Mouse (Mus musculus): Measurements from ENCODE around the gene Cd22. TPM values are rescaled to one million over a fixed set of nuclear protein-coding genes. Genes with fewer than 3 reads are reported as not detected.
"Not testable (repeated sequence)": the region's sequence is repeated elsewhere in the genome, so short reads cannot be mapped to it uniquely, and the experiment has no call there.

The Cd22 gene
- total RNA-seq, 1 experiment from 2014 or later = 3.2 TPM

DNA sequence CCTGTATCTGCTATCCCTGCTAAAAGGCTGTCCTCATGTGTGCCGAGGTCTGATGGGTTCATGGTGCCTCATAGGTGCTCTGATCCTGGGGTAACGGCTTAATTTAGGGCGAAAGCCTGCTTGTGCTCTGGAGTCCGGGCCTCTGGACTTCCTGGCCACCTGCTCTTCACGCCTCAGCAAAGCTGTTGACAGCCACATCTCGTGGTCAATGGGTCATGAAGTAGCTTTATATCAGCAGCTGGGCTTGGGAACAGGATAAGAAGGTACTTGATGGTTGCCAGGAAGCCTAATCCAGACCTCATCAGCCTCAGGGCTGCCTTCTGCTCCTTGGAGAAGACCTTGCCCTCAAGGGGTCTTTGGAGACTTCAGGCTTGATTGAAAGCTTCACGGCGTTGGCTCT, 16.8 kb downstream of the Cd22 start:
- no peak for DNase-seq

DNA sequence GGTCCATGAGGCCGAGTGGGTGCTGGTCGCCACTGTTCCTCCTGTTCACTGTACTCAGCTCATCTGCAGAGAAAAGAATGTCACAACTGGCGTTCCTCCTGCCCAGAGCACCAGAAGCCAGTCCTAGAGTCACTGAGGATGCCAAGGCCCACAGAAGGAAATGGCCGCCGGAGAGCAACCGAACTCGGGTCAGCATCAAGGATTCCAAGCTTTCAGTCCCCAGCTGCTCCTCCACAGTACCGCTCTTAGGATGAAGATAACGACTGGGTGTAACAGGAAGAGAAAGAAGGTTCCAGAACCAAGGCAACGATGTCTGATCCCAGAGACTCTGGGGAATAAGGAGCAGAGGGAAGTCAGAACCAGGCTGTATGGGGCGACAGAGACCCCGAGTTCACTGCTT, 18.7 kb downstream of the Cd22 start, which contains the start of gene Ffar1:
Gene Ffar1 (minus strand): TSS at position 101 of the 400 bp plus-strand sequence.
- no peak for DNase-seq

DNA sequence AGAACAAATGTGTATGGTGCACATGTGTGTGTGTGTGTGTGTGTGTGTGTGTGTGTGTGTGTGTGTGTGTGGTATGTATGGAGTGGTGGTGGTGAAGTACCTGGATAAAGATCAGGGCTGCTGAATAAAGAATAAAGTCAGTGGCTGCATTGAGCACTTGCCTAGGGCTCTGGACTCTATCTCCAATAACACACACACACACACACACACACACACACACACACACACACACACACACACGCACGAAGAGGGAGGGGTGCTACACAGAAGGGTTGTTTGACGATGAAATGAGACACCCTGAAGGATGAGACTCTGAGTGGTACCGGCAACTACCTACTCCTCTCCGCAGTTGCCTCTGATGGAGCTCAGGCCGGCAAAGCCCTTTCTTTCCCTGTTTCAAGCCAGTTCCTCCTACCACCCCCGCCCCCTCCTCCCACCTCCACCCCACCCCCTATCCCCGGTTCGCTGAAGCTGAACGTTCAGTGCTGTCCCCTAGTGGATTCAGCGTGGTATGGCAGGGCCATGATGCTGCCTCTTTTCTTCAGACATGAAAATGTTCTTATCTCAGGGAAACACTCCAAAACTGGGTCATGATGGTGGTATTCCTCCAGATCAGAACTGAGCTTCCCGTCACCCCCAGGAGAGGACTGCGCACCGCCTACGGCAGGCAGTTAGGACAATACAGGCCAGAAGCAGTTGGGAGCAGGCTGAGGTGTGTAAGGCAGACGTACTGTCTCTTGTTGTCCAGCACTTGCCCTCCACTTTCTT, 20.3 kb downstream of the Cd22 start:
- peak; percentile 72 for DNase-seq

DNA sequence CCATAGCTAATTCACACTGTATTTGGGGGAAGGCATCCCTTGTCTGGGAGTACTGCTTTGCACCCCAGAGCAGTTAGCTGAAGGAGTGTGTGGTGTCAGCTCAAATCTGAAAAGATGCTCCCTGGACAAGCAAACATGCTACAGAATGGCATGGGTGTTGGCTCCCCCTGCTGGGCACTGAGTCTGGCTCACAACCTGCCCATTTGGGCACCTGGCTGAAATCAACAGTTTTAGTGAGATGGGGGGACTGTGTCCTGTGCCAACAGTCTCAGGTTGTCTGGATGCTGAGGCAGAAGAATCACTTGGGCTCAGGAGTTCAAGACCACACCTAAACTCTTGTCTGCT, 20.9 kb downstream of the Cd22 start:
- peak; percentile 90 for DNase-seq

DNA sequence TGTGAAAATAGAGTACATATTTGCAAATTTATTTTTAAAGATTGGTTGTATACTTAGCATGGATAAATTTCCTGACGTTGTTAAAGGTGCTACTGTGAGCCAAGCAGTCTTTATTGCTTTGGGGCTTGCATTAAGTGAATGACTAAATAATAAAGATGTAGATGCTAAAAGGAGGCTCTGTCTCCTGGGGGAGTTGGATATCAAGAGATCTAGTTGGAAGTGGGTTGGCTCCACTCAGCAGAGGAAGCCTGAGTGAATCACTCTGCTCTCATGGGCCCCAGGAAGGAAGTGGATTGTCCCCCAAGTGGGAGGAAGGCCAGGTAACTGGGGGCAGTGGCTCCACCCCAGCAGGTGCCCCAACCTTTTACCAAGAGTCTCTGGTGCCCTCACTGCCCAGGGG, 22.4 kb downstream of the Cd22 start:
- no peak for DNase-seq

DNA sequence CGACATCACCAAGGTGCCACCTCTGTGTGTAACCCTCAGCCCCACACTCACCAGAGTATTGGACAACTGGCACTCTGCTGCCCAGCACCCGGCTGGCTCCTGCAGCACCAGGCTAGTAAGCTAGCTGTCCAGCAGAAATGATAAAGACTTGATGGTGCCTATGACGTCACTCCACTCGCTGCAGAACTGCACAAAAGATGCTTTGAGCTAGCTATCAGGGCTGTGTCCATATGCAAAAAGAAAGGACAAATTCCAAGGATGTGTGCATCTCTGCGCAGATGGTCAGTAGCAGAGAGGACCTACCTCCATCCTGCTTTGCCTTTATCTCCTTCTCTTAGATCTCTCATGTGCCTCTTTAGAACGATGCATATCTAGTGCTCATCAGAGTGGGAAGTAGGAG, 24.1 kb downstream of the Cd22 start, which contains the start of gene Ffar3:
Gene Ffar3 (minus strand): TSS at position 101 of the 400 bp plus-strand sequence.
- no peak for DNase-seq

DNA sequence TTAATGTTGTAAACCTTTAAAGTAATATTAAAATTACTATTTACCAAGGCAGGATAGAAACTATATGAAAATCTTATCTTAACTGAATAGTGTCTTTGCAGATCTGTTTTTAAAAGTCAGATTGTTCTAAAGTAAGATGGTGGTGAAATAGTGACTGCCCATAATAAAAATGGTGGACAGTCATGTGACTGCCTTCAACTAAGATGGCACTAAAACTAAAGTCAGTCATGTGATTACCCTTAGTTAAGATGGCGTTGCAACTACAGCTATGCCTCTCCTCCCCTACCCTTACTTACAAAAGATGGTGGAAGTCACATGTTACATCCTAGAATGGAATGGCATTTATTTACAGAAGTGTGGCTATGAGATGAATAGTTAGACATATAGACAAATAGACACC, 28.7 kb downstream of the Cd22 start:
- no peak for DNase-seq

DNA sequence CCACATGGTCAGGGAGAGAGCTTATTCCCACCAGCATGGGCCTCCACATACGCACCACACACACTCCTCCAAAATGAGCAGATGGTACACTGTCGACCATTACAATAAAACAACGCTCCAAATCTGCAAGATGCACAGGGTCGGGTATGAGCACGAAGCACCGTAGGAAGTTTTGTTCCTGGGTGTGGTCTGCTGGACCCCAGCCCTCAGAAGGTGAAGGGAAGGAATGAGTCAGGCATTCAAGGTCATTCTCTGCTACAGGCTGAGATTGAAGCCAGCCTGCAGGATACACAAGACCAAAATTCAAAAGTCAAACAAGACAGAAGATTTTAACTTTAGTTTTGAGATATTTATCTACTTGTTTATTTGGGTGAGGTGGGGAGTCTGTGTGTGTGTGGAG, 32.2 kb downstream of the Cd22 start:
- no peak for DNase-seq

DNA sequence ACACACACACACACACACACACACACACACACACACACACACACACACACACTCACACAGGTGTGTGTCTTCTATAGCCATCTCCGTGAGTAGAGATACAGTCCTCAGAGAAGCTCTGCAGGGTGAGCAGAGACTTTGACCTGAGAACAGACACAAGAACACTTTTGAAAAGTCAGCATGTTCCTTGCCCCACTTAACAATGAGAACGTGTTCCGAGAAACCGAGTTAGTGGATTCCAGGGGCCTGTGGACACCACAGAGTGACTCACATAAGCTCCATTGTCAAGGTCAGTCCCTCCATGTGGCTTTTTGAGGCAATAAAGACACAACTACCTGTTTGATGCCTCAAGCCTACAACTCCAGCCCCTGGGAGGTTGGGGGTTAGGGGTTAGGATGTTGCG, 32.8 kb downstream of the Cd22 start:
- DNase-seq = peak; percentile 35

DNA sequence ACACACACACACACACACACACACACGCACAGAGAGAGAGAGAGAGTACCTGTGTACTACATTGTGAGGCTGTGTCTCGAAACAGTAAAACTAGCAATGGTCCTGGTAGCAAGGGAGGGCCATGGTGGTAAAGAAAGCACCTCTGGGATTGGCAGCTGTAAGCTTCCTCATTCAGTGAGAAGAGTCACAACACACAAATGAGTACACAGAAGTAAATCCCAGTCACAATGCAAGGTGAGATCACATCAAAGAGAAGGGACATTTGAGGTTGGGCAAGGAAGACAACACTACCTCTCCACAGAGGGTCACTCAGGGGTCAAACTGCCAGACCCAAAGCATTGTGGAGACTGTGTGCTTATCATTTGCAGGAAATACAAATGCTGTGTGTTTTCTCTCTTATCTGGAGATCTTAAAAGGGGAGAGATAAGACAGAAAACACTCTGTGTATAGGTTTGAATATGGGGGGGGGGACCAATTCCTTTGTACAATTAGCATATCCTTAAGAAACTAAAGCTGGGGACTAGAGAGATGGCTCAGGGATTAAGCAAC, 33.6 kb downstream of the Cd22 start:
- DNase-seq = no peak

DNA sequence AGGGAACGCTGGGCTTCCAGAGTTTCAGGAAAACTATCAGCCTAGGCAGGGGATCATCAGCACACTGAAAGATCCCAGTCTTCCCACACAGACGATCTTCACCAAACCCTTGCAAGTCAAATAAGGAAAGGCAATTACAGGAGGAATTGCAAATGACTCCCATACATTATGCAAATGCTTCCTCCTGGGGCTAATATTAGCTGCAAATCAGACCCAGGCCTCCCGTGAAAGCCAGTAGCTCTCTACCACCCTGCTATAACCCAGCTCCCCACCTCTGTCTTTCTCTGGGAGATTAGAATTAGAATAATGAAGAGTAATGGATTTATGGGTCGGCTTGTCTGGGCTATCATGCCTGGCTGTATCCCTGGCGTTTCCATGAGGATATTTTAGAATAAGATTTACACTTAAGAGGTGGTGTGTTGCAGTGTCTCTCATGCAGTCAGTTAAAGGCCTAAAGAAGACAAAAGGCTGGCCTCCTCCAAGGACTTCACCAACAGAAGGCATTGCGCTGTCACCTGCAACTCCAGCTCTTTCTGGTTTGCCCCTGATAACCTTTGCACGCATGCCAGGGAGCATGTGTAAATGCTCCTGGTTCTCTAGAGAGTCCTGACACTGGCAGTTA, 35.4 kb downstream of the Cd22 start:
- DNase-seq = no peak

DNA sequence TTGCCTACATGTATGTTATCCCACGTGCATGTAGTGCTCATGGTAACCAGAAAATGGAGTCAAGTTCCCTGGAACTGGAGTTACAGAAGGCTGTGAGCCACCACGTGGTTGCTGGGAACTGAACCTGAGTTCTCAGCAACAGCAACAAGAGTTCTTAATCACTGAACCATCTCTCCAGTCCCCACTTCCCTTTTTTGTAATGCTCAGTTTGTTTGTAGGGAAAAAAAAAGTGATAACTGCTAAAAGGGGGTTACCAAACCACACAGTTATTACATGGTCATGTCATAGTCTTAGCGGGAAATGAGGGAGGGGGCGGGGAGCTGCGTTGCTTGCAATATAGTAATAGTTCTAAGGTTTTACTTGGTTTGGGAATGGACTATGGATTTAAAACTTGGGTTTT, 38.0 kb downstream of the Cd22 start:
- no peak for DNase-seq

DNA sequence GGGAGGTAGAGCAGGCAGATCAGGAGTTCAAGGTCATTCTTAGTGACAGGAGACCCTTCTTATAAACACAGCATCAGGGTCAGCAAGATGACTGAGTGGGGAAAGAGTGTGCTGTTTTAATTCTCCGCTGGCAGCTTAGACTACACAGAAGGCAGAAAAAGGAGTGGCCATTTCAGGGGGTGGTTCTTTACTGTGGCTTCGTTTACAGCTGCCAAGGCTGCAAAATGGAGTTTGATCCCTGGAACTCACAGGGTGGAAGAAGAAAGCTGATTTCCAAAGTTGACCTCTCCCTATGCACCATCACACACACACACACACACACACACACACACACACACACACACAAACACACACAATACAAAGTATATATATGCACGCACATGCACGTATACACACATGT, 38.8 kb downstream of the Cd22 start:
- no peak for DNase-seq

DNA sequence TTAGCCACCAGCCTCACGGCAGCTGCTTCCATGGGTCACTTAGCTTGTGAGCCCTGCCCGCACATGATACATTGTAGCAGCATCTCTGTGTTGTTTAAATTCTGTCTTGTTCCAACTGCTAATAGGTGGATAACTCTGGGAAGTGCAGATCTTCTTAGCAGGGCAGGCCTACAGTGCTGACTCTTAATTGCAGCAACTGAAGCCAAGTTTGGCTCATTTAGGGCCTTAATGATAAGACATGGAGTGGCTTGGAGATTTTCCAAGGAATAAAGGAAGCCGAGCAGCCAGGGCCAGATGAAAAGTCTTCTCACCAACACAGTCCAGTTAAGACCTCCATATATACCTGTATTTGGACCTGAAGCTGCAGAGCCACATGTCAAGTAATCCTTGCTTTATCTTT, 39.8 kb downstream of the Cd22 start:
- DNase-seq = no peak

DNA sequence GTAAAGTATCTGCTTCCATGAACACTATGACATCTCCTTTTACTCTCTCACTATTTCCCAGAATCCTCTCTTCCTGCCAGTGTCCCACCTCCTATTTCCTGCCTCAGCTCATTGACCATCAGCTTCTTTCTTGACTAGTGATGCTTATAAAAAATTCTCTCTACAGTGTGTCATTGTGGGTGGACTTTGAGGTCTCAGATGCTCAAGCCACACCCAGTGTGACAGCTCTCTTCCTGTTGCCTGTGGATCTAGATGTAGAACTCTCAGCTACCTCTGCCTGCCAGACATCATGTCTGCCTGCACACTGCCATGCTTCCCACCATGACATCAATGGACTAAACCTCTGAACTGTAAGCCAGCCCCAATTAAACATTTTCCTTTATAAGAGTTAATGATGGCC, 42.9 kb downstream of the Cd22 start:
- DNase-seq = no peak

DNA sequence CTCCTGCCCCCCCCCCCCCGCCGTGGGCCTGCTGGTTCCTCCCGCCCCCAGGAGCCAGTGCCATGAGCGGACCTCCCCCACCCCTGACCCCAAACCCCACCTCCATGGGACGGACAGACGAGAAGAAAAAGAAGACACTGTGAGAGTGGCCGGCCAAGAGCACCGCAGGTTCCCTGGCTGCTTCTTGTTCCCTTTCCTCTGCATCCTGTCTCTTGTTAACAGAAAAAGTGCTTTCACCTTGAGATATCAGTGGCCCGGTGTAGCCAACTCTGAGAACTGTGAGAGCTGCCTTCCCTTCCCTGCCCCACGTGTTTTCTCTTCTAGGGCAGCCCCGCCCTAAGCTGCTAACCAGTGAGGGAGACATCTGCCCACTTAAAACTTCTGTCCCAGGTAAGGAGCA, 47.5 kb downstream of the Cd22 start:
- DNase-seq = not testable (repeated sequence)

DNA sequence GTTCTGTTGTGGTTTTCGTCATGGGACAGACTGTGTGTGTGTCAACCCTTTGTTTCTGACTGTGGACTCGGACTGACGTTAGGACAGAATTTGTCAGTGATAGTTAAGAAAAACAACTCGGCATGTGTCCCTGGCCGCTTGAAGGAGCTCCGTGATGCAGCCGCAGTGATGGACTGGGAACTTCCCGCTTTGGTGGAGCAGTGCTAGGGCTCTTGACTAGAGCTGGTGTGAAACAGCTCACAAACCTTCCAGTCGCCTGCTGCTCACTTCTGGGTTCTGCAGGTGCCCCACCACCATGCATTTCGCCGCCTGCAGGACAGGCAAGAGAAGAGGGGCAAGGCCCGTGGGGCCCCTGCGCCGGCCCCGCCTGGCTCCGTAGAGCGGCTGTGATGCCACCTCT, 47.9 kb downstream of the Cd22 start:
- no peak for DNase-seq

DNA sequence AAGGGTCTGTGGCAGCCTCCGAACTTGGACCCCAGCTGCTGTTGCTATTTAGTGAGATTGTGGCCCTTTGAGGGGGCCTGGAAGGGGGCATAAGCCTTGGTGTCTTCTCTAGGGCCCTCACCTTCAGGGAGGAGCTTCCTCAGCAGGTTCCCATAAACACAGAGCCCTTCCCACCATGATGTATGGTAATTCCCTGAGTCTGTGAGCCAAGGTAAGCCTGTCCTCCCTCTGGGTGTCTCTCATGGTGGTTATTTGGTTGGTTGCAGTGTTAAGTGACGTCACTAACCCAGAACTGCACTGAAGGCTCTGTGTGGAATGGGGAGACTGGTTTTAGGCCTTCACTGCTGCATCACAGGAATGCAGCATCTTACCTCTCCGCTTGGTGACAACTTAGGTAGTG, 50.7 kb downstream of the Cd22 start:
- DNase-seq = no peak

DNA sequence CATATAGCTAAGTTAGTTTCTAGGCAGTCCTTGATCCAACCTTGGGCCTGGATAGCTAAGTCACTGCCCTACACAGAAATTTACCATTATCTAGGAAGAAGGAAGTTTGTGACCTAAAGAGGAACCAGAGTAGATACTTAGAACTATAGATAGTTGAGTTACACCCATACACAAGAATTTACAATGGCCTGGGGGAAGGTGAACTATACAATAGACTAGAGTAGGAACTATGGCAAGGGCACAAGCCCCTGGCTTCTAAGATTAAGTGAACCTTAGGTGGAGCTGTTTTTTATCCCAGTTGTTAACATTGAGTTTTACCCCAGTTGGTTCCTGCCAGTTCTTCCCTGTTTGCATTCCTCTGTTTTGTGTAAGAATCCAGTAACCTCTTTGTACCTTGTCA, 51.3 kb downstream of the Cd22 start:
- not testable (repeated sequence) for DNase-seq

DNA sequence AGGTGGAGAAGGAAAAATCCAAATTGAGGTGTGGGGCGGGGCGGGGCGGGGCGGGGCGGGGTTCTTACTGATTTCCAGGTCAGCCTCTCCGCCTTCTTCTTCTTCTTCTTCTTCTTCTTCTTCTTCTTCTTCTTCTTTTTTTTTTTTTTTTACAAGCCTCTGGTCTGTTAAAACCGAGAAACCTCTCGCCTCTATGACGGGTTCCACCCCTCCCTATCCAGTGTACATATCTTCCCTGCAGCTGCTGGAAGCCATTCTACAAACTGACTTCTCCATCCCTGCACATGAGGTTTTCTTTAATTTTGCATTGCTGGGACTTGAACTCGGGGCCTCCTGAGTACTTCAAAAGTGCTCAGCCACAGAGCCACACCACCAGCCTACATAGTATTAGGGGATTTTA, 53.5 kb downstream of the Cd22 start:
- DNase-seq = no peak

DNA sequence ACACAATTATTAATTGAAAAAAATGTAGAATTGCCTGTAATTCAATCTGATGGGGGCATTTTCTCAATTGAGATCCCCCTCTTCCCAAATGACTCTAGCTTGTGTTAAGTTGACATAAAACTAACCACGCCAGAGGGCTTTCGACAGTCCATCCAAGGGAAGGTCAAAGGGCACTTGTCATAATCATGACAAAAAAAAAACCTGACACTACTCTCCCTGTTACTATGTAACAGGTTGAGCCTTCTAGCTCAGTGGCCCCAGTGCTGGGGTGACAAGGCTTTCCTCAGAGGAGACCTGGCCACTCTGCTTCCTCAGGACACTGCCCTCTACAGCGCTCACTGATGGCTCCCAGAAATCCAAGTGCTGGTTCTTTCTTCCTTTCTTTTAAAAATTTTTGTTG, 55.8 kb downstream of the Cd22 start:
- no peak for DNase-seq

DNA sequence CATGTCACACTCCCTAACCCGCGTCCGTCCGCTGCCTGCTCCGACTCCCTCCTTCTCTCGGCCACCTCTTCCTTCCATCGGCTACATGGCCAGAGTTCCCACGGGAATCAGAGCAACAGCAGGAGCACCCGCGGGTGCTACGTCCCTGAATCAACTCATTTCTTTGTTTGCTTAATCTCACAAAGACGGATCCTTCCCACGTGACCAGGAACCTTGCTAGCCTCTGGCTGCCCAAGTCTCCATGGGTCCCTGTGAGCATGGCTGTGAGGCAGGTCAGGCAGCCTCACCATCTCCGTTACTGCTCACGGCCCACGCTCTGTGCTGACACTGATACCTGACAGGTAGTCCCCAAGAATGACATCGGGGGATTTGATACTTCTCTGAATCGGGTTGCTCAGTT, 56.5 kb downstream of the Cd22 start, which contains the start of gene Ffar2:
Gene Ffar2 (minus strand): TSS at position 101 of the 400 bp plus-strand sequence.
- no peak for DNase-seq

DNA sequence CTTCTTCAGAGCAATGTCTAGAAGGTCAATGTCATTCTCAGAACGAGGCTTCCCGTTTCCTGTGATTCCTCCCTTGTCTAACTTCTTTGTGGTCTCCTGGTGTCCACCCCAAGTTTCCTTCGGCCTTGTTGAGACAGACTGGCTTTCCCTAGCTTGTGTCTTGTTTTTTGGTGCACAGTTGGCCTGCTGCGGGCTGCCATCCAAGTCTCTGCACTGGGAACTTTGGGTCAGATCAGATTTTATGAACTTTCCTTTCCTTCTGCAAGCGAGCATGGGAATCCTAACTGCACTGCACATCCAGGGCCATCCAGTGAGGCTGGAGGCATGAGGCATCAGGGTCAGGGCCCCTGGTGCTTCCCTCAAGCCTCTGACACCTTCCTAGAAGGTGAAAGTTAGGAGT, 58.6 kb downstream of the Cd22 start:
- DNase-seq = no peak
